Mouse (Mus musculus) left cerebral cortex, postnatal 10 days (tissue): ENCODE data around the gene Kcnma1. TPM values are rescaled to one million over a fixed set of nuclear protein-coding genes. Genes with fewer than 3 reads are reported as not detected.
A peak's percentile ranks its signal among the peaks of the same experiment; 100 is the strongest.

Source experiments
- DNase-seq, 2 experiments: peaks; one replicate each; pipeline ENCODE4 v3.0.0; 2021 to 2022; ENCODE audit warnings: low spot score in 2 of 2, mixed read lengths in 1 of 2; ENCODE audit errors: extremely low spot score in 1 of 2
- intact Hi-C: fragments of 180-260 bp; cut with DNase I; formaldehyde crosslinking; loops from one replicate; pipeline ENCODE4 v1.15.1; 2025
- total RNA-seq, 2 experiments: library from RNA; stranded (reverse); gene quantifications; 2 replicates each; pipeline ENCODE4 v1.2.3; 2021

The Kcnma1 gene
- total RNA-seq, 2 experiments from 2014 or later: 152 to 155 TPM

DNA sequence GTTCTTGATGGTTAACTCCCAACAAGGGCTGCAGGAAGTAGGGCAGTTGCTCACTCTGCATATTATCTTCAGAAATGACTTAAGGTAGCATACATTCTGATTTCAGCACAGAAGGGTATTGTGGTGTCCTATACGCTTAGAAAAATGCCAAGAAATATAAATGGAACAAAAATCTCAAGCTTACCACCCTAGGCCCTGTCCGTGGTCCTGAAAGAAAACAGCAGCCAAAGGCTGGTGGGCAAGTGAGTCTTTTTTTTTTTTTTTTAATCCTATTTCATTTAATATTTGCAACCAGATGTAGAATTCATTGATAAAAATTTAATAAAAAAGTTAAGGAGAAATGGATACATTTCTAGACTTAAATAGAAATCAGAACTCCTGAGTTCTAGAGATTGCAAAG, 284.9 kb downstream of the Kcnma1 start:
- intact Hi-C loops: no loop called here

DNA sequence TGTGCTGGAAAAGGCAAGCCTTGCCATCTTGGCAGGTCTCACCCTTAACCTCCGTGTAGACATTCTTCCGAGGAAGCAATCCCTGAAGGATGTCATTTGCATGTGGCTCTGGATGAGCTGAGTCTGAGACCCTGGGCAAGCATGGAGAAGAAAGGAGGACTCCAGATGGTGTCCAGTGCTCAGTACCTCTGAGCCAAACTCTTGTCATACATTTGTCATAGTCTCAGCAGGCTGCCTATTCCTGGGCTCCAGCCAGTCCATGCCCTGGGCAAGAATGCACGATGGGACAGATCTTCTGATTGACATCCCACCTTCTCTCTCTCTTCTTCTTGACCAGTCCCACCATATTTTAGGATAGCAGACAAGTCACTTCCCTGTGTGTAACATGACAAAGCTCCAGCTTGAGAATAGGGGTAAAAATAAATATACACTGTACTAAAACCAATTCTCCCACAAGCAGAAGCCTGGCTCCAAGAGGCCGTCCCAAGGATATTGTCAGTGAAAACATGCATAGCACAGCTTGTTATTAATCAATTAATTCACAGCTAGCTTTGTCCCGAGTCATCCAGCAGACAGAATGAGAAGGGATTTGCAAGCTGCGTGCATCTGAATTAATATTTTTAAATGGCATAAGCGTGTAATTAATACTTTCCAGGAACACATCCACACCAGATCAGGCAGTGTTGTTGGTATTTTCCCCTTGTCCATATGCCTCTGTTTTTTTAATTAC, 290.4 kb downstream of the Kcnma1 start:
- intact Hi-C loops: no loop called here
- no peak for DNase-seq

More for the DNA sequence above, 284.9 kb downstream of the Kcnma1 start:
- no peak for DNase-seq

DNA sequence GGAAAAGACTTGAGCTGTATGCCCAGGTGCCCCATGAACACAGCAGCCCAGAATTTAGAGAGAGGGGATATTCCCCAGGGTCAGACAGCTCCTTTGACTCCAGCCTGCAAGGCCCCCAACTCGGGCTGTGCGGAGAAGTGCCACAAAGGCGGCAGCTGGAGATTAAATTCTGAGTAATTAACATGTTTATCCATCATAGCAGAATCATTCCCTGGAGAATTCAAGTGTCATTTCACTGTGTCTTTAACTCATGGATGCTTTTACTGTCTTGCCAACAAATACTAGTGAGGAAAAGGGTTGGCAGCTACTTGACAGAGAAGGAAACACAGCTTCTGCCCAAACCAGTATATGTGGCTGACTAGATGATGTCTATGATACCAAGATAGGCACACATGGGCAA, 295.0 kb downstream of the Kcnma1 start:
- no peak for DNase-seq
- intact Hi-C loops: loop anchor here (10.0 kb wide), 1 partner anchor 286 kb away; no protein-coding TSS in a partner anchor

- DNase-seq: no peak
- intact Hi-C loops: loop anchor here (10.0 kb wide), 1 partner anchor 286 kb away; no protein-coding TSS in a partner anchor
These were observed 295.6 kb downstream of the Kcnma1 start for GRCm38 (mm10) chr14:23718667-23719066.

DNA sequence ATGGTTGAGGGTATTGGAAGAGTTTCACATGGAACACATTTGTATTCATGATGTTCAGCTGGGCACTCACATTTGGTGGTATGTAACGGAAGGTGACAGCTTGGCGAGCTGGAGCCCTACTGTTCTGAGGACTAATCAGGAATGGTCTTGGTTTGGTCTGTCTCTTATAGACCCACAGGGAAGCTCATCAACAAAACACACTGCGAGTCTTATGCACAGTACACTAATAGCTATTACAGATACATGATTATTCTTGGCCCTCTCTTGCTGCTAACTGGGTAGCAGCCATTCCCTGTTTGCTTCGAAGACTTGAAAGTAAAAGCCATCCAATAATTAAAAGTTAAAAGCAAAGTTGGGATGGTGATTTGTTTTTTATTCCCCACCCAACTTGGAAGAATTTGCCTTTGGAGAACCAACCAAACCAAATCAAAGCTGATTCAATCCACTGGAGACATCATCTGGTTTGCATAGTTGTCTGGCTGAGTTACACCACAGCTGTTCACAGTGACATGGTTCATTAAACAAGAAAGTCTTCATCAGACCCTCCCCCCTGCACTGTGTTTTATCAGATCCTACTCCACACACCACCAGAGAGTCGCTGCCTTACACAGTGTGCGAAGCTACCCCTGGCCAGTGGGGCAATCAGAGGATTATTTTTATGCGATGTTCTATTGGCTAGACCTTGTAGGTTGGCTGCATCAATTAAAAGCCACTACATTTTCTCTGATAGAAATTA, 299.7 kb downstream of the Kcnma1 start:
- no peak for DNase-seq
- intact Hi-C loops: loop anchor here (10.0 kb wide), 1 partner anchor 290 kb away; no protein-coding TSS in a partner anchor

DNA sequence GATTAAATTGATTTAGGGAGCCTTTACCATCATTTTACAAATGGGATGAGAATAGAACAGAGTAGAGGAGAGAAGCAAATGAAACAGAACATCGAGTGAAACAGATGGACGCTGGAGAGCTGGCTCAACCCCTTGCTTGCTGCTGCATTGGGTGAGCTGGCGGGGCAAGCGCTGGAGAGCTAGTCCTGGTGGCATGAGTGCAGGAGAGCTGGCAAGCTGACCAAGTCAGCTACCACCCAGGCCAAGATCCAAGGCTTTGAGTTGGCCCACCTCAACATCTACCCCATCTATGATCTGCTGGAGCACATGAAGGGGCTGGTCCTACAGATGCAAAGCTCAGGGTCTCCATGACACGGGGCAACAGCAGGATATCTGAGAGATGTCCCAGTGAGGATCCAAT, 301.4 kb downstream of the Kcnma1 start:
- intact Hi-C loops: loop anchor here (10.0 kb wide), 1 partner anchor 292 kb away; no protein-coding TSS in a partner anchor
- DNase-seq: peak in 1 of 2 experiments; percentile 18

DNA sequence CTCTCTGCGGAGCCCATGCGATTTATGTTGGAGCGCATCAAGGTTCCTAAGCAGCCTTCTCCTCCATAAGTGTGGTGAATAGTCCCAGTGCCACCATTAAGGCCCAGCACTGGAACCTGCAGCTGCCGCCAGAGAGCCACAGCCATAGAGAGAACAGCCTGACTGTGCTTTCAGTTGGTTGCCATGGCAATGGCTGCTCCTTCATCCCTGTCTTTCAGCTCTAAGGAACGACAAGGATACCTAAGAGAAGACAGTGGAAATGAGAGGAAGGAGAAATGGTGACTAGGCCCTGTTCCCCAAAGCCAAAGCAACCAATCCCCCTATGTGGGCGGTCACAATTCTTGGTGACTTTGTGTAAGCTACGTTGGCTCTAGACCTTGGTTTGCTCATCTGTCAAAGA, 303.3 kb downstream of the Kcnma1 start:
- peak in 1 of 2 experiments; percentile 22 for DNase-seq
- intact Hi-C loops: loop anchor here (10.0 kb wide), 1 partner anchor 294 kb away; no protein-coding TSS in a partner anchor

- intact Hi-C loops: no loop called here
- DNase-seq: no peak
These were observed 307.5 kb downstream of the Kcnma1 start for GRCm38 (mm10) chr14:23706837-23707236.

DNA sequence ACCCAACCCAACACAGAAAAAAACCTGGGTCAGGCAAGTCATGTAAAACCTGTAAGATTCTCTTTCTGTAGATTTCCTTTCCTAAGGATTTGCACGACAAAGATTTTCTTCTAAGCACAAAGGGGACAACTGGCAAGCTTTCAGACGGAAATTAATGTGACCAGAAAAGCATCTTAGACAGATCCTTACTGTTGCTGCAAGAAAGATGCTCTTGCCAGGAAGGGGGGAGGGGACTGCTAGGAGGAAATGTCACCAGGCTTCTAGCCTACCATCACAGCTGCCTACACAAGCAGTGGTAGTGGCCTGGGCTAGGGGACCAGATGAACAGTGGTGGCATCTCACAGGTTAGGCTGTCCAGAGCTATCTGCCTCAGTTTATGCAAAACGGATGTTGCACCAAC, 308.6 kb downstream of the Kcnma1 start:
- intact Hi-C loops: no loop called here
- DNase-seq: peak in 1 of 2 experiments; percentile 33

- DNase-seq: no peak
- intact Hi-C loops: no loop called here
These were observed 310.0 kb downstream of the Kcnma1 start for GRCm38 (mm10) chr14:23704303-23704702.

DNA sequence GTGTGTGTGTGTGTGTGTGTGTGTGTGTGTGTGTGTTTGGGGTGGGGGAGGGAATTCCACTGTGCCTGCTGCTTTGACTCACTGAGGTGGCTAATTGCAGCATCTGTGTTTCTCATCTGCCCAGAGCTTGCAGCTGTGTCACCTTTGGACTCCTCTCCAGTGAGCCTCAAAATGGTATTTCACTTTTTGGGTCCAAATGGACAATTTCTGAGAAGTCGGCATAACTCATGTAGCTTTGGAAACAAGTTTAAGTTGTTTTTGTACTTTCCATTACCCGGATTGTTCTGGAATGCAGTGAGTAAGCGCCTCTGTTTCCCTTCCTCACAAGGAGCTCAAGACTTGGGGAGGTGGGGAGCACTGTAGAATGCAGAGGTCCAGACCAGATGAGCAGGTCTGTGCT, 317.9 kb downstream of the Kcnma1 start:
- no peak for DNase-seq
- intact Hi-C loops: no loop called here

- intact Hi-C loops: no loop called here
- DNase-seq: no peak
These were observed 324.6 kb downstream of the Kcnma1 start for GRCm38 (mm10) chr14:23689681-23690080.

DNA sequence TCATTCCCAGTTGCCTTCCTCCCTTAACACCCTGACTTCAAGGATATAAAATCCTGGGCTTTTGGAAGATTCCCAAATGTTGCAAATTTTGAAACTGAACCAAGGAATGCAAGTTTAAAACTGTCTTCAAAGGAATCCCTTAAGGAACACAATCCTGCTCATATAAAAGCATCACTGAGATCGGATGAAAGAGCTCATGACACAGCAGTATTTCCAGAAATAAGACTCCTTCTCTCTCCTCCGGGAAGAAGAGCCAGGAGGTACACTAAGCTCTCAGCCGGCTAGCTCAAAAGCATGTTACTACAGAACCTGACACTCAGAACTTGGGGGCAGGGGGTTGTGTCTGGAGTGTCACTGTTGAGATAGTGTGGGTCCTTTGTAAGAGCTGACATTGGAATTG, 325.8 kb downstream of the Kcnma1 start:
- no peak for DNase-seq
- intact Hi-C loops: no loop called here

GRCm38 (mm10) chr14:23684463-23685066, 329.7 kb downstream of the Kcnma1 start:
- intact Hi-C loops: no loop called here
- no peak for DNase-seq

- intact Hi-C loops: no loop called here
- DNase-seq: no peak
These were observed 331.5 kb downstream of the Kcnma1 start for GRCm38 (mm10) chr14:23682758-23683157.

GRCm38 (mm10) chr14:23679378-23679777, 334.9 kb downstream of the Kcnma1 start:
- no peak for DNase-seq
- intact Hi-C loops: no loop called here

- no peak for DNase-seq
- intact Hi-C loops: no loop called here
These were observed 347.9 kb downstream of the Kcnma1 start for GRCm38 (mm10) chr14:23666420-23666819.

GRCm38 (mm10) chr14:23651682-23652081, 362.6 kb downstream of the Kcnma1 start:
- DNase-seq: no peak
- intact Hi-C loops: no loop called here

DNA sequence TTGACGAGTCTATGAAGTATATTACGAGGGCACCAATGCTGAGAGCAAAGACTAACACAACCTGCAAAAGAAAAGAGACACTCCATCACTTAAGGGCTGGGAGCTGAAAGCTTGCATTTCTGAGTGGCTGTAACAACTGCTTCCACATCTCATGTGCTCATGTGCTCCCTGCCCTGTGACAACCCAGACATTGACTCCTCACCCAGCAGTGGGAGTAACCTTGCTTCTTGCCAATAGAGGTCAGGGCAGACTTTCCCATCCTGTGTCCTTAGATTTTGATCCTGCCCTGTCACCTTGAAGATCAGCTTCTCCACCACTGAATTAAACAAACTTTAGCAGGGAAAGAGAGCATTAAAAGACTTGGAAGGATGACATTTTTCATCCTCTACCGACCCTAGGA, 364.2 kb downstream of the Kcnma1 start:
- DNase-seq: no peak
- intact Hi-C loops: no loop called here
